Mouse (Mus musculus) urinary bladder, postnatal 14 days (tissue): ENCODE results near the gene Gm20837.
"Not testable (repeated sequence)": the region's sequence is repeated elsewhere in the genome, so short reads cannot be mapped to it uniquely, and the experiment has no call there.

Source experiments
- DNase-seq: peaks from one replicate; pipeline ENCODE4 v3.0.0; 2021; ENCODE audit warnings: low spot score

Gm20837 gene

GRCm38 (mm10) chrY:90400948-90401347, at the start of gene Gm20837:
Gm20837 (plus strand) TSS chrY:90401248.
- DNase-seq = not testable (repeated sequence)
